Mouse (Mus musculus): ENCODE data around the gene Sipa1l2.
A peak's percentile ranks its signal among the peaks of the same experiment; 100 is the strongest.

Sipa1l2 gene

GRCm38 (mm10) chr8:125580426-125580825, 10.8 kb upstream of the Sipa1l2 start:
- DNase-seq (ENCODE audit: low read depth, low spot score): no peak

- DNase-seq (ENCODE audit: low read depth, low spot score): no peak
Measured at GRCm38 (mm10) chr8:125576127-125576526, 6.5 kb upstream of the Sipa1l2 start.

GRCm38 (mm10) chr8:125574280-125574679, 4.7 kb upstream of the Sipa1l2 start:
- DNase-seq (ENCODE audit: low read depth, low spot score): peak; percentile 60

- DNase-seq (ENCODE audit: low read depth, low spot score): no peak
Measured at GRCm38 (mm10) chr8:125572246-125572645, 2.6 kb upstream of the Sipa1l2 start.

GRCm38 (mm10) chr8:125570835-125571465, 1.3 kb upstream of the Sipa1l2 start:
- no peak for DNase-seq (ENCODE audit: low read depth, low spot score)

GRCm38 (mm10) chr8:125570389-125570788, 781 bp upstream of the Sipa1l2 start:
- no peak for DNase-seq (ENCODE audit: low read depth, low spot score)

GRCm38 (mm10) chr8:125568851-125569532, 616 bp downstream of the Sipa1l2 start:
- DNase-seq (ENCODE audit: low read depth, low spot score): peak; percentile 74

- no peak for DNase-seq (ENCODE audit: low read depth, low spot score)
Measured at GRCm38 (mm10) chr8:125568421-125568850, 1.2 kb downstream of the Sipa1l2 start.

- no peak for DNase-seq (ENCODE audit: low read depth, low spot score)
Measured at GRCm38 (mm10) chr8:125567569-125567968, 2.0 kb downstream of the Sipa1l2 start.

- DNase-seq (ENCODE audit: low read depth, low spot score): no peak
Measured at GRCm38 (mm10) chr8:125562878-125563277, 6.7 kb downstream of the Sipa1l2 start.

- no peak for DNase-seq (ENCODE audit: low read depth, low spot score)
Measured at GRCm38 (mm10) chr8:125560825-125561490, 8.7 kb downstream of the Sipa1l2 start.

- no peak for DNase-seq (ENCODE audit: low read depth, low spot score)
Measured at GRCm38 (mm10) chr8:125559066-125559653, 10.4 kb downstream of the Sipa1l2 start.

- peak; percentile 86 for DNase-seq (ENCODE audit: low read depth, low spot score)
Measured at GRCm38 (mm10) chr8:125558109-125559065, 11.2 kb downstream of the Sipa1l2 start.

- no peak for DNase-seq (ENCODE audit: low read depth, low spot score)
Measured at GRCm38 (mm10) chr8:125557391-125558108, 12.1 kb downstream of the Sipa1l2 start.

- no peak for DNase-seq (ENCODE audit: low read depth, low spot score)
Measured at GRCm38 (mm10) chr8:125556706-125557105, 12.9 kb downstream of the Sipa1l2 start.

GRCm38 (mm10) chr8:125550567-125550966, 19.0 kb downstream of the Sipa1l2 start:
- DNase-seq (ENCODE audit: low read depth, low spot score): no peak

GRCm38 (mm10) chr8:125547296-125547695, 22.3 kb downstream of the Sipa1l2 start:
- no peak for DNase-seq (ENCODE audit: low read depth, low spot score)

GRCm38 (mm10) chr8:125545866-125546265, 23.7 kb downstream of the Sipa1l2 start:
- DNase-seq (ENCODE audit: low read depth, low spot score): no peak

- no peak for DNase-seq (ENCODE audit: low read depth, low spot score)
Measured at GRCm38 (mm10) chr8:125542893-125543613, 26.6 kb downstream of the Sipa1l2 start.
